In genomic region chr14:75246024-75247000, GRCm38 (mm10) we compare ENCODE assay signal across 16 mouse cellular contexts. TPM values are rescaled to one million over a fixed set of nuclear protein-coding genes. Genes with fewer than 3 reads are reported as not detected.
"Had no signal": no experiment of that assay in that cellular context is flagged by ENCODE, and none has a peak within 500 bp of the region (broad histone marks: within the 10 kb centered on the region; RNA-seq: fewer than 3 reads in every experiment).

No protein-coding gene starts in this region.

- DNase-seq: kidney, adult 8-10 months; kidney, postnatal 36 days; retina, postnatal 1 day; thymus, postnatal 14 days had no signal

- H3K9ac ChIP-seq: limb, embryonic 12.5 days; lung, embryonic 15.5 days; midbrain, embryonic 12.5 days; neural tube, embryonic 13.5 days had no signal

- H3K4me3 ChIP-seq: limb, embryonic 12.5 days; lung, embryonic 15.5 days; midbrain, embryonic 12.5 days; neural tube, embryonic 13.5 days had no signal

- H3K4me2 ChIP-seq: limb, embryonic 12.5 days; liver, embryonic 11.5 days; lung, embryonic 15.5 days; midbrain, embryonic 12.5 days; neural tube, embryonic 13.5 days had no signal

- ATAC-seq: midbrain, embryonic 16.5 days had no signal

- H3K9me3 ChIP-seq: limb, embryonic 12.5 days; lung, embryonic 15.5 days; midbrain, embryonic 12.5 days; neural tube, embryonic 13.5 days had no signal

- H3K36me3 ChIP-seq: limb, embryonic 12.5 days; lung, embryonic 15.5 days; midbrain, embryonic 12.5 days; neural tube, embryonic 13.5 days had no signal

- H3K27me3 ChIP-seq: limb, embryonic 12.5 days; lung, embryonic 15.5 days; midbrain, embryonic 12.5 days; neural tube, embryonic 13.5 days had no signal

- H3K4me1 ChIP-seq: limb, embryonic 12.5 days; lung, embryonic 15.5 days; midbrain, embryonic 12.5 days; neural tube, embryonic 13.5 days had no signal

- H3K27ac ChIP-seq: kidney, postnatal 0 days; limb, embryonic 12.5 days; lung, embryonic 15.5 days; midbrain, embryonic 12.5 days; neural tube, embryonic 13.5 days had no signal

RNA-seq across cellular contexts. Expression of gene Cpb2, which starts 4.2 kb away (rescaled TPM):
- total RNA-seq: layer of hippocampus, adult 18-20 months; layer of hippocampus, postnatal 10 days; left cerebral cortex, postnatal 36 days; megakaryocyte-erythroid progenitor cell, adult 5-6 weeks had no signal
- polyA plus RNA-seq: limb, embryonic 12.5 days; lung, embryonic 15.5 days; midbrain, embryonic 12.5 days; midbrain, embryonic 16.5 days; neural tube, embryonic 13.5 days; small intestine, adult 2 months had no signal
